Mouse (Mus musculus): ENCODE results near the gene Supt3.

- no peak for TF ChIP-seq CTCF (IDR thresholded peaks at IDR 0.05; ENCODE audit: control insufficient read depth, insufficient read depth, low read length)
- TF ChIP-seq POLR2A (IDR thresholded peaks at IDR 0.05; ENCODE audit: borderline replicate concordance, control insufficient read depth, low read depth, low read length): no peak
Observed at GRCm38 (mm10) chr17:45123856-45124255, 346.9 kb downstream of the Supt3 start.
